Mouse (Mus musculus) bone marrow, adult 2 months (tissue): ENCODE results near the gene Ptchd4.

Experiments used
- CTCF ChIP-seq: fragments of 200-500 bp; IDR thresholded peaks from 2 replicates; pipeline ENCODE4 v1.5.1; 2011; ENCODE audit warnings: low read length, control low read depth; ENCODE audit not compliant: control insufficient read depth, insufficient read depth
- POLR2A ChIP-seq: fragments of 200-500 bp; IDR thresholded peaks from 2 replicates; pipeline ENCODE4 v1.6.1; 2011; ENCODE audit warnings: low read depth, mild to moderate bottlenecking, control low read depth, low read length, borderline replicate concordance; ENCODE audit not compliant: control insufficient read depth

DNA sequence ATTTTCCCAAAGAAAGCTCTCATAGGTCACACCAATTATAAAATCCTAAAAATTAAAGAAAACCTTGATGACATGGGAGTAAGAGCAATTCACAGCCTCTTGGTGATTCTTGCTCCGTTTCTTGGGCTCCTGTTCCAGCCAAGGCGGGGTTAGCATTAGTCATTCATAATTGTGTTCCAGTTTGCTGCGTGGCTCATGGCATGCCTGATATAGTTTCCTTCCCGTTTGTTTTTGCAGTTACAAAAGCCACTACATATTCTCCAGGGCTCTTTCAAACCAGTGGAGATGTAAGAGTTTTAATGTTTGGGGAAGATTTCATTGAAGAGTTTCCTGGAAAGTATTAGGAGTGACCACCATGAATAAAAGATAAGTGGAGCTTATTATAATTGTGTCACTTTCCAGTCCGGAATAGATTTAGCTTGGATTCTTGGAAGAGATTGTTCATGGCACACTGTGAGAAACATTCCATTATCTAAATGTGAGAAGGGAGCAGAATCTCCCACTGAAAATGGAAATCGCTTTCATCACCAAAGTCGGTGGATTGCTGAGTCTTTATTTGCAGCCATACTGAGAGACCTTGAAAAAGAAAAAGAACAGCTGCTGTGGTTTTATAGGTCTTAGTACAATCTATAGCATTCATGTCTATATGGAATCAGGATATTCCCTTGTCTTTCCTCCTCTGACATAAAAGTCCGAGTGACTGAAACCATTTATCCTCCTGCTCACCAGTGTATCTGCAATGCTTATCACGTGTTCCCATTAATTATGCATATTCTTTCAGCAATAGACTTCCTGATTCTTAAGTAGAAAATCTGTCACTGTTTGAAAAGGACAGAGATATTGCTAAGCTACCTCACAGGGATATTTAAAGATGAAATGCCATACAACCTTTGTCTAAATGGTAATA lies 193.9 kb downstream of the Ptchd4 start:
- TF ChIP-seq CTCF (no peak), POLR2A (no peak)
